Mouse (Mus musculus): ENCODE measurements at regions not wholly inside any gene's neighbourhood (a gene's known extent, or its start where the extent isn't known, plus 50 kb on each side); places are given as distances from the start of the nearest gene placed in this dataset.

GRCm38 (mm10) chr12:31170546-31171160 is 69.9 kb upstream of the Gm6993 start:
- Histone ChIP-seq H3K27ac (ENCODE audit: low read depth, low read length) (no peak overlapping the region), H3K4me1 (ENCODE audit: control insufficient read depth, insufficient read depth, low read depth, low read length) (no peaks in the 10 kb centered on the region), H3K9ac (ENCODE audit: low read depth, low read length) (no peak overlapping the region), H3K4me2 (ENCODE audit: low read length) (no peak overlapping the region), H3K36me3 (ENCODE audit: control insufficient read depth, insufficient read depth, low read length) (no peaks in the 10 kb centered on the region), H3K9me3 (ENCODE audit: control insufficient read depth, low read length) (no peaks in the 10 kb centered on the region), H3K27me3 (replicated peaks; ENCODE audit: control insufficient read depth, insufficient read depth, low read length) (no peaks in the 10 kb centered on the region), H3K4me3 (ENCODE audit: low read length) (no peak overlapping the region)
- ATAC-seq = peak; percentile 69
- 65% methylated on average over 10 of the region's 10 CpGs for WGBS

GRCm38 (mm10) chr12:31171992-31172391 is 68.6 kb upstream of the Gm6993 start:
- no peaks in the 10 kb centered on the region for H3K36me3 ChIP-seq (ENCODE audit: control insufficient read depth, insufficient read depth, low read length)
- no peak overlapping the region for H3K27ac ChIP-seq (ENCODE audit: low read depth, low read length)
- H3K4me2 ChIP-seq (ENCODE audit: low read length) = no peak overlapping the region
- no peak overlapping the region for H3K9ac ChIP-seq (ENCODE audit: low read depth, low read length)
- no peaks in the 10 kb centered on the region for H3K27me3 ChIP-seq (replicated peaks; ENCODE audit: control insufficient read depth, insufficient read depth, low read length)
- no peaks in the 10 kb centered on the region for H3K9me3 ChIP-seq (ENCODE audit: control insufficient read depth, low read length)
- no peak overlapping the region for H3K4me3 ChIP-seq (ENCODE audit: low read length)
- no peaks in the 10 kb centered on the region for H3K4me1 ChIP-seq (ENCODE audit: control insufficient read depth, insufficient read depth, low read depth, low read length)
- 82% methylated on average over 4 of the region's 4 CpGs for WGBS
- ATAC-seq = no peak

- H3K27me3 ChIP-seq (replicated peaks; ENCODE audit: control insufficient read depth, insufficient read depth, low read length) = no peaks in the 10 kb centered on the region
- H3K9ac ChIP-seq (ENCODE audit: low read depth, low read length) = no peak overlapping the region
- WGBS = 82% methylated on average over 4 of the region's 4 CpGs
- no peak overlapping the region for H3K27ac ChIP-seq (ENCODE audit: low read depth, low read length)
- H3K4me2 ChIP-seq (ENCODE audit: low read length) = no peak overlapping the region
- H3K4me1 ChIP-seq (ENCODE audit: control insufficient read depth, insufficient read depth, low read depth, low read length) = no peaks in the 10 kb centered on the region
- H3K36me3 ChIP-seq (ENCODE audit: control insufficient read depth, insufficient read depth, low read length) = no peaks in the 10 kb centered on the region
- ATAC-seq = no peak
- no peak overlapping the region for H3K4me3 ChIP-seq (ENCODE audit: low read length)
- no peaks in the 10 kb centered on the region for H3K9me3 ChIP-seq (ENCODE audit: control insufficient read depth, low read length)
These were observed 67.9 kb upstream of the Gm6993 start for GRCm38 (mm10) chr12:31172451-31173318.

GRCm38 (mm10) chr12:31173512-31173911 is 67.1 kb upstream of the Gm6993 start:
- no peak for ATAC-seq
- Histone ChIP-seq H3K9ac (ENCODE audit: low read depth, low read length) (no peak overlapping the region), H3K4me2 (ENCODE audit: low read length) (no peak overlapping the region), H3K36me3 (ENCODE audit: control insufficient read depth, insufficient read depth, low read length) (no peaks in the 10 kb centered on the region), H3K27ac (ENCODE audit: low read depth, low read length) (no peak overlapping the region), H3K4me1 (ENCODE audit: control insufficient read depth, insufficient read depth, low read depth, low read length) (no peaks in the 10 kb centered on the region), H3K9me3 (ENCODE audit: control insufficient read depth, low read length) (no peaks in the 10 kb centered on the region), H3K4me3 (ENCODE audit: low read length) (no peak overlapping the region), H3K27me3 (replicated peaks; ENCODE audit: control insufficient read depth, insufficient read depth, low read length) (no peaks in the 10 kb centered on the region)
- WGBS = 94% methylated on average over 5 of the region's 5 CpGs

- Histone ChIP-seq H3K9me3 (ENCODE audit: control insufficient read depth, low read length) (no peaks in the 10 kb centered on the region), H3K9ac (ENCODE audit: low read depth, low read length) (no peak overlapping the region), H3K4me3 (ENCODE audit: low read length) (no peak overlapping the region), H3K4me1 (ENCODE audit: control insufficient read depth, insufficient read depth, low read depth, low read length) (peaks cover under 1% of the 10 kb centered on the region), H3K27me3 (replicated peaks; ENCODE audit: control insufficient read depth, insufficient read depth, low read length) (no peaks in the 10 kb centered on the region), H3K4me2 (ENCODE audit: low read length) (no peak overlapping the region), H3K36me3 (ENCODE audit: control insufficient read depth, insufficient read depth, low read length) (no peaks in the 10 kb centered on the region), H3K27ac (ENCODE audit: low read depth, low read length) (no peak overlapping the region)
- 39% methylated on average over 6 of the region's 6 CpGs for WGBS
- no peak for ATAC-seq
These were observed 61.0 kb upstream of the Gm6993 start for GRCm38 (mm10) chr12:31179536-31179935.

GRCm38 (mm10) chr12:31183632-31184031 is 56.9 kb upstream of the Gm6993 start:
- H3K9ac ChIP-seq (ENCODE audit: low read depth, low read length) = no peak overlapping the region
- WGBS = 90% methylated on average over 4 of the region's 4 CpGs
- H3K36me3 ChIP-seq (ENCODE audit: control insufficient read depth, insufficient read depth, low read length) = no peaks in the 10 kb centered on the region
- no peak overlapping the region for H3K4me2 ChIP-seq (ENCODE audit: low read length)
- H3K4me3 ChIP-seq (ENCODE audit: low read length) = no peak overlapping the region
- H3K27ac ChIP-seq (ENCODE audit: low read depth, low read length) = no peak overlapping the region
- H3K9me3 ChIP-seq (ENCODE audit: control insufficient read depth, low read length) = no peaks in the 10 kb centered on the region
- H3K27me3 ChIP-seq (replicated peaks; ENCODE audit: control insufficient read depth, insufficient read depth, low read length) = no peaks in the 10 kb centered on the region
- ATAC-seq = no peak
- H3K4me1 ChIP-seq (ENCODE audit: control insufficient read depth, insufficient read depth, low read depth, low read length) = peaks cover 5% of the 10 kb centered on the region

GRCm38 (mm10) chr12:31184217-31184975 is 56.2 kb upstream of the Gm6993 start:
- Histone ChIP-seq H3K4me2 (ENCODE audit: low read length) (no peak overlapping the region), H3K9me3 (ENCODE audit: control insufficient read depth, low read length) (no peaks in the 10 kb centered on the region), H3K9ac (ENCODE audit: low read depth, low read length) (no peak overlapping the region), H3K4me1 (ENCODE audit: control insufficient read depth, insufficient read depth, low read depth, low read length) (peaks cover 5% of the 10 kb centered on the region), H3K27ac (ENCODE audit: low read depth, low read length) (peak overlapping the region; percentile 18; the same call in 1 of the 2 replicates), H3K4me3 (ENCODE audit: low read length) (no peak overlapping the region), H3K36me3 (ENCODE audit: control insufficient read depth, insufficient read depth, low read length) (no peaks in the 10 kb centered on the region), H3K27me3 (replicated peaks; ENCODE audit: control insufficient read depth, insufficient read depth, low read length) (no peaks in the 10 kb centered on the region)
- WGBS = 56% methylated on average over 11 of the region's 11 CpGs
- ATAC-seq = 0 out of 2 replicates have a peak, but pooled peaks have one; percentile 45

GRCm38 (mm10) chr12:31185177-31185932 is 55.2 kb upstream of the Gm6993 start:
- H3K9me3 ChIP-seq (ENCODE audit: control insufficient read depth, low read length) = no peaks in the 10 kb centered on the region
- no peak overlapping the region for H3K4me3 ChIP-seq (ENCODE audit: low read length)
- H3K27ac ChIP-seq (ENCODE audit: low read depth, low read length) = no peak overlapping the region; the same call in 1 of the 2 replicates
- H3K4me2 ChIP-seq (ENCODE audit: low read length) = no peak overlapping the region
- ATAC-seq = no peak
- H3K36me3 ChIP-seq (ENCODE audit: control insufficient read depth, insufficient read depth, low read length) = no peaks in the 10 kb centered on the region
- H3K27me3 ChIP-seq (replicated peaks; ENCODE audit: control insufficient read depth, insufficient read depth, low read length) = no peaks in the 10 kb centered on the region
- peaks cover 5% of the 10 kb centered on the region for H3K4me1 ChIP-seq (ENCODE audit: control insufficient read depth, insufficient read depth, low read depth, low read length)
- no peak overlapping the region for H3K9ac ChIP-seq (ENCODE audit: low read depth, low read length)
- 76% methylated on average over 9 of the region's 9 CpGs for WGBS
